Mouse (Mus musculus) lung, adult 2 months (tissue): ENCODE results near the gene Dcun1d2. TPM values are rescaled to one million over a fixed set of nuclear protein-coding genes. Genes with fewer than 3 reads are reported as not detected.

Source experiments
- DNase-seq: peaks from one replicate; pipeline ENCODE4 v3.0.0; 2022
- H3K4me1 ChIP-seq: fragments of 200-500 bp; 2 replicates; pipeline ENCODE4 v1.6.1; 2011; ENCODE audit warnings: low read length; ENCODE audit not compliant: control insufficient read depth, insufficient read depth
- H3K4me3 ChIP-seq: fragments of 200-500 bp; replicated peaks from 2 replicates; pipeline ENCODE3; 2011; ENCODE audit warnings: low read depth, mild to moderate bottlenecking, control low read depth, low read length; ENCODE audit errors: extremely low read depth
- CTCF ChIP-seq: fragments of 200-500 bp; IDR thresholded peaks from 2 replicates; pipeline ENCODE4 v1.5.1; 2011; ENCODE audit warnings: mild to moderate bottlenecking, low read length, control low read depth; ENCODE audit not compliant: insufficient read depth
- POLR2A ChIP-seq: fragments of 200-500 bp; IDR thresholded peaks from 2 replicates; pipeline ENCODE4 v1.6.1; 2011; ENCODE audit warnings: low read depth, mild to moderate bottlenecking, control low read depth, low read length, borderline replicate concordance; ENCODE audit errors: extremely low read depth
- WGBS: fragments of 180-500 bp; shearing (Covaris S2); methylation state at CpG from one replicate; pipeline ENCODE4 v1.1.7; 2018; 5-methylcytosine and 5-hydroxymethylcytosine counted together
- polyA plus RNA-seq: library from polyadenylated mRNA; depleted of rRNA; stranded (reverse); fragments of >200 nt; gene quantifications from 2 replicates; pipeline ENCODE4 v1.2.3, GENCODE M21; 2012; rRNA removed

The Dcun1d2 gene
- polyA plus RNA-seq, 1 experiment = 23.3 TPM

DNA sequence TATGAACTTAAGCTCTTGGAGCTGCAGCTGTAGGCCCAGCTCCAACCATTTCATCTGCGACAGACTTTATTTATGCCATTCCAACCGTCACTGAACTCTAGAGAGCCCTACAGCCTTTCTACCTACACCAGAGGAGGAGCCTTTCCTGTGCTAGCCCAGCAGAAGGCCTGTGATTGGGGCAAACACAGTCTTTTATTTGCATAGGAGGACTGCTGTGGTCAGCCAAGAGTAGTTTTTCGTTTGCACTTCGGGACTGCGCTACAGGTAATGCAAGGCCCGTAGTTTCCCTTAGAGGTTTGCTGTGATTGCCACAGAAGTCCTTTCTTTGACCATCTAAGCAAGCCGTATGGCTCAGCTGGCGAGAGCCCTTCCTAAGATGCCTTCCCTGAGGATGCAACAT lies 71.5 kb downstream of the Dcun1d2 start:
- no peak for DNase-seq
- no peak overlapping the region for H3K4me3 ChIP-seq
- WGBS = 56% methylated on average over 8 of the region's 8 CpGs
- H3K4me1 ChIP-seq = peaks cover 3% of the 10 kb centered on the region
- no peak for TF ChIP-seq CTCF
- no peak for TF ChIP-seq POLR2A

DNA sequence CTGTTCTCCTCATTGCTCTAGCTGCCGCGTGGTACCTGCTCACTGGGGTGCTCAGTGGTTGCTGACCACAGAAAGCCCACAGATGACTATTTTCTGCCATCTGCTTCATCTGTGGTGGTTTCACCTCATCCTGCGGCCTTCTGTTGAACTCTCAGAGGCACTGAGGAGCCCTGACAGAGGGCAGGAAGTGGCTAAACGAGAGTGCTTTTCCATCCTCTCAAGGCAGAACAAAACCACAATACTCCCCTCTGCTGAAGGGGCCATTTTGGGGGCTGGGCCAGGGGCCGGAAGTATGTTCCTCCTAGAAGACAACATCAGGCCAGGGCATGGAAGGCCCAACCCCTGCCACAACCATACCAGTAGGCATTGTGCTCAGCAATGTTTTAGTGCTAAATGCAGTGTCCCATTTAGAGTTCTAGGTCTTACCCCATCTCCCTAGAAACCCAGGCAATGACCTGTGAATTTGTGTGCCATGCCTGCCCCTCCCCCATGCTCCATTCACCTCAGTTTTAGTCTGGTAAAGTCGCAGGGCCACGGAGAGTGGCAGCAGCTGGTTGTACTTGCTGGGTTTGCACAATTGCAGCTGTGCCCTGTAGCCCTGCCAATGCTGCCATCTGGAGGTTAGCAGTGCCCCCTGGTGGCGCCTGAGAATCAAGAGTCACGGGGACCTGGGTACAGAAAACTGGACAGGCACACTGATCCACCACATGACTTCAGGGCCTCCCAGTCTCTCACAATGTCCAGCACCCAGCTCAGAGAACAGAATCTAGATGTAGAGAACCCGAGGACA lies 74.3 kb downstream of the Dcun1d2 start:
- no peak overlapping the region for H3K4me3 ChIP-seq
- H3K4me1 ChIP-seq = peaks cover 9% of the 10 kb centered on the region
- TF ChIP-seq CTCF = peak; percentile 79
- TF ChIP-seq POLR2A = no peak
- 14% methylated on average over 10 of the region's 10 CpGs for WGBS
- DNase-seq = peak; percentile 87

DNA sequence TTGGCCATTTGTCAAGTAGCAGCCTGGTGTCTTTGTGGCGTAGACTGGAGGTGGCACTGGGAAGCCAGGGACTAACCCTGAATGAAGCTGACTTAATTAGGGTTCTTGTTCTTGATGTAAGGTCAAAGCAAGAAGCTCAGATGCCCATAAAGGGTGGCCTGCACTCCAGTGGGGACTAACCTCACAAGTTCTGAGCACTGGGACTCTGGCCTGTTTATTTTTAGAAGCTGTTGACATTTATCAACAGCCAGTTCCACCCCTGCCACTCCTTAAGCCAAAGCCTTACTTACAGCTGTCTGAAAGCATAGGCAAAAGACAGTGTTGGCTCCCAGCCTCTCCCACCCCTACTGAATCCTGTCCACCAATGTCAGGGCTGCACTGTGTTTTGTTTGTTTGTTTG lies 78.2 kb downstream of the Dcun1d2 start:
- TF ChIP-seq POLR2A (no peak), CTCF (no peak)
- peaks cover 17% of the 10 kb centered on the region for H3K4me1 ChIP-seq
- H3K4me3 ChIP-seq = no peak overlapping the region
- DNase-seq = no peak
- WGBS = 39% methylated on average over 1 of the region's 1 CpGs

DNA sequence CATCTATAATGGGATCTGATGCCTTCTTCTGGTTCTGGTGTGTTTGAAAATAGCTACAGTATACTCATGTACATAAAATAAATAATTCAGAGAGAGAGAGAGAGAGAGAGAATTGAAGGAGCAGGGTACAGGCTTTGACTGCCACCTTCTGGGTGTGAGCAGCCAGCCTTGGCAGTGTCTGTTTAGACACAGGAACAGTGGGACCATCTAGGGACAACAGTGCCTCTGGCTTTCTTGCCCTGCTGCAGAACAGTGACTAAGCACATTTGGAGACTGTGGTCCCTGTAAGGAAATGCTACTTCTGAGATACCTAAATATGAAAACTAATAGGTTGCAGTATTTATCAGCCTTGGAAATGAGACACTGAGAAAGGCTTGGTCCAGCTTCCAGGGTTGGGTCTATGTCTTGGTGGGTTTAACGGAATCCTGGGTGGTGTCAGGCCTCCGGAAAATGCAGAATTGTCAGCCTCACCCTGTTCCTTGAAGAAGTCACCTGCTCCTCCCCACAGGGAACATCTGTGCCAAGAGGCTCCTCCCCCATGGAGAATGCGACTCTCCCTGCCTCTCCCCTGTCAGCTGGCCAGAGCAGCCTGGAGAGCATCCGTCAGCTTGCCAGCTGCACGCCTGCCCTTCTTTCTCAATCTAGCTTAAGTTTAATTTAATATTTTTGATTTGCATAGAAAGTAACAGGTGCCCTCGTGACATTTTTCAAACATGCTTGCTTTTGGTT lies 79.1 kb downstream of the Dcun1d2 start:
- DNase-seq = no peak
- 25% methylated on average over 6 of the region's 6 CpGs for WGBS
- H3K4me3 ChIP-seq = no peak overlapping the region
- TF ChIP-seq CTCF (peak; percentile 54; the same call in 1 of the 2 replicates), POLR2A (no peak)
- H3K4me1 ChIP-seq = peaks cover 22% of the 10 kb centered on the region

DNA sequence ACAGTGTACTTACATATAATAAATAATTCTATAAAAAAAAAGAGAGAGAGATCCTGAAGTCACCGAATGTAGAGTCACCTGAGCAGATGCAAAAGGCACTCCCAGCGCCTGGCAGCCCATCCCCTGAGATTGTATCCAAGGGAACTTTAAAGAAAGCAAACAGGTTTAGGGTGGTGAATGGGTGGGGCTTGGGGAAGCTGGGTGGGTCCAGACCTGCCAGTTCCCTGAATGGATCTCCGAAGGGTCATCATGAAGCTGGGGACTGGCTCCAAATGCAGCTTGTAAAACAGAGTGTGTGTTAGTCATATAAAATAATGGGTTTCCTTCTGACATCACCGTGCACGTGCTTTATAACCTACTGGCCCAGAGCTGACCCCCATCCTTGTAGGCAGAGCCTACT lies 81.6 kb downstream of the Dcun1d2 start:
- Histone ChIP-seq H3K4me1 (peaks cover 19% of the 10 kb centered on the region), H3K4me3 (no peak overlapping the region)
- DNase-seq = no peak
- WGBS = 62% methylated on average over 5 of the region's 5 CpGs
- TF ChIP-seq POLR2A = no peak
- no peak for TF ChIP-seq CTCF

Other genes with a start within 250 kb of the Dcun1d2 start
- 3.2 and 4.5 TPM in 2 replicates for gene Proz, start 227.2 kb downstream of the Dcun1d2 start, polyA plus RNA-seq
- gene Pcid2, start 182.7 kb downstream of the Dcun1d2 start, polyA plus RNA-seq = 21.3 and 22.1 TPM in 2 replicates
- 37.3 and 41.4 TPM in 2 replicates for gene Cul4a, start 182.5 kb downstream of the Dcun1d2 start, polyA plus RNA-seq
- gene Lamp1, start 129.0 kb downstream of the Dcun1d2 start, polyA plus RNA-seq = 602 and 729 TPM in 2 replicates
- 19.0 and 21.4 TPM in 2 replicates for gene Grtp1, start 87.5 kb downstream of the Dcun1d2 start, polyA plus RNA-seq
- gene Adprhl1, start 34.0 kb downstream of the Dcun1d2 start, polyA plus RNA-seq = 0.91 and 2.2 TPM in 2 replicates
- 35.4 and 39.4 TPM in 2 replicates for gene Tmco3, start 59 bp upstream of the Dcun1d2 start, polyA plus RNA-seq
- 17.1 and 28.0 TPM in 2 replicates for gene Tfdp1, start 50.6 kb upstream of the Dcun1d2 start, polyA plus RNA-seq
- 0.49 TPM in 1 of 2 replicates, not detected in the other for gene Atp4b, start 108.7 kb upstream of the Dcun1d2 start, polyA plus RNA-seq
- gene Grk1, start 117.0 kb upstream of the Dcun1d2 start, polyA plus RNA-seq = not detected in 2 replicates
- gene Tmem255b, start 147.1 kb upstream of the Dcun1d2 start, polyA plus RNA-seq = 5.5 and 7.3 TPM in 2 replicates
- gene Gas6, start 206.4 kb upstream of the Dcun1d2 start, polyA plus RNA-seq = 245 and 264 TPM in 2 replicates